Mouse (Mus musculus) v-Abl transformed pro-B cells (cell line): Measurements from ENCODE around the gene Stkld1.

Source experiments
- in situ Hi-C, 2 experiments: fragments of 400-800 bp; cut with MboI; formaldehyde crosslinking; loops; one replicate each; pipeline ENCODE4 v1.15.1; 2025; ENCODE audit not compliant: unreplicated experiment in 2 of 2

Stkld1 gene

DNA sequence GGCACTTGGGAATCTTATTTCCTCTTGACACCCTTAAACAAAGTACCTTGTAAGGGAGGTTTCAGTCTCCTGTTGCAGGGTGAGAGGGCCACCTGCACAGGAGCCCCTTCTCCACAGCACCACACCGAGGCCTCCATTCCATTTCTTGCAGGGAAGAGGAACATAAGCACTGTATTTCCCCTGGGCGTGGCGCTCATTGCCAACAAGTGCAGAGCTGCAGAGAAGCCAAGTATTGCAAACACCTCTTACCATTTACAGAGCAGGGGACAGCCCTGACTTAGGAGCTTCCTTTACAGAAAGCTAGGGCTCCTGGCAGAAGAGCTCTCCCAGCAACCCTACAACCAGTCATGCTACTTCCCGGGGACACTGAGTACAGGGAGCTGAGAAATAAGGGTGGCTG lies 18.3 kb downstream of the Stkld1 start:
- in situ Hi-C loops, result no loop called here

DNA sequence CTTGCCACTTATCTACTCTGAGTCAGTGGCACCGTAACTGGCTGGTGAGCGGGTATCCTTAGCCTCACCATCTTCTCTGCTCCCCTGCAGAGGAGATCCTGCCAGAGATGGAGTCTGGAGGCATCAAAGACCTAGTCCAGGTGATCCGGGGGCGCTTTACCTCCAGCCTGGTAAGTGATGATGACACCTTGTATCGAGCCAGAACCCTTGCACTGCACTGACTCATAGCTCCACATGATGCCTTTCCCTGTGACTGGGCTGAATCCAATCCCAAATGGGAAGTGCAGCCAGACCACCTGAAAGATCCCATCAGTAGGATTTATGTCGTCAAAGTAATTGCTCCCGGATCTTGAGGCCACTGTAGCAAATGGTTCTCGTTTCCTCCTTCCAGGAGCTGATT lies 19.0 kb downstream of the Stkld1 start:
- in situ Hi-C loops, result no loop called here

DNA sequence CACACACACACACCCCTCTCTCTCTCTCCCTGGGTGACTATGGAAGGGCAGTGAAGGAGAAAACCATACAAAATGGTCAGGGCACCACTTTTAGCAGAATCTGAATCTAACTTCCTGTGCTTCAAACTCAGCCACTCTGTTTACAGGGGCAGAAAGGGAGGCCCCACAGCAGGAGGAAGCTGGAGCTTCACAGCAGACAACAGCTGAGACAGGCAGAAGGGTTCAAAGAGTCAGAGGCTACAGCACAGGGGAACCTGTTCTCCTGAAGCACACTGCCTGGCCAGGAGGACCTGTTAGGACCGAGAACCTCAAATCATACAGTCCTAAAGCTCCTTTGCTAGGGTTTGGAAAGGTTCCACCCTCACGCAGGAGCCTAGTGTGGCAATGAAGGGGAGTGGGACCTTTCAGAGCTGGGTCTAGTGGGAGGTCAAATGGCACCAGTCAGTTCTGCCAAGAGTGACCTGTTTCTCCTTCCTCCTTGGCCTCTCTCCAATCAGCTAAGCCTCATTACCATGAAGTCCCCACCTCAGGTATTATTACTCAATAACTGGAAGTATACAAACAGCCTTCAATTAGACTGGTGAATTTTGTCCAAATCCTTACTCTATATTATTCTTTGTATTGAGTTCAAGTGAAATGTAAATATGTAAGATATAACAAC lies 21.0 kb downstream of the Stkld1 start:
- in situ Hi-C loops, result no loop called here

DNA sequence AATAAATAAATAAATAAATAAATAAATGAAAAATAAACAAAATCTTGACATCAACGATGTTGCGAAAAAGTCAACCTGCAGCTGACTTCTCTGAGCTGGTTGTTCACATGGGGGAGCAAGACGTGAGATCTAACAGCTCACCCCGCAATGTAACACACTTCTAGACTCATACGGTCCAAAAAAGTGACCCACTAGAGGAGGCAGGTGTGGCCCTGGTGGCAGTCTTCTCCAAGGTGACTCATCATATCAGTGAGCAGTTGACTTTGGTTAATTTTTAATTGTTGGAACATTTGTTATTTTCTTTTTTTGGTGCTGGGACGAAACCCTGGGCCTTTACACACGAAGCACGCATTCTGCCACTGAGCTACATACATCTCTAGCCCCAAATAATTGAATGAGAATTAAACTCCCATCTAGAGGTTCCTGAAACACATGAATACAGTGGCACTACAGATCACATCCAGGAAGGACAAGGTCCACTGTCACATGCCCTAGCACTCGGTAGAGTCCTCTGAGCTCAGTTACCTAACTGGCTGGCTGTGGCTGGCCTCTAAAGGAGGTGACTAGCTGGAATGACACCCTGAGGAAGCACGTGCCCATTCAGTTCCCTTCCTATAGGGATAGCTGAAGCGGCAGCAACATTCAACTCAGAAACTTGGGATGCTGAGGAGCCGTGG lies 23.1 kb downstream of the Stkld1 start:
- in situ Hi-C loops, result no loop called here

DNA sequence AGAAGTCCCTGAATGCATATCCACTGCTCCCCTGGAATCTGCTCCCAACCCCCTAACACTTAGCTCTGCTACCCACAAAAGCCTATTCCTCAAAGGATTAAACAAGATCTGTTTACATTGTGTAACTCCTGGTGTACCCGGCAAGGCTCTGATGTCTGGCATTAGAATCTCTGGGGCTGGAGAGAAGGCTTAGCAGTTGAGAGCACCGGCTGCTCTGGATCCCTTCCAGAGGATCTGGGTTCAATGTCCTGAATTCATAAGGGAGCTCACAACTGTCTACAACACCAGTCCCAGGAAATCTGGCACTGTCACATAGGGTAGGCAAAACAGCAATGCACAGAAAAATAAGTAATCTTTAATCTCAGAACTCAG lies 23.6 kb downstream of the Stkld1 start:
- in situ Hi-C loops, result no loop called here

DNA sequence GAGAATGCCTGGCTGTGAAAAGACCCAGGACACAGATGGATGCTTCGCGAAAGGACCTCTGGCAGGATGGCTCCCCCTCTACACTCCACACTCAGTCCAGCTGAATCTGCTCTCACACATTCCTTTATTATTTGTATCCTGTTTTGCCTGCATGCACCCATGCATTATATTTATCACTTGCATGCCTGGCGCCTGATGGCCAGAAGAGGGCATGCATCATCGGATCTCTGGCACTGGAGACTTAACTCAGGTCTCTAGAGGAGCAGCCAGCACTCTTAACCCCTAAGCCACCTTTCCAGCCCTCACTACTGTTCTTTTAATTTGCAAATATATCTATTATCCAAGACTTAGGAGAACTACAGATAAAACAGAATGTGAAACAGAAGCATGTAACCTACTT lies 26.9 kb downstream of the Stkld1 start:
- in situ Hi-C loops, result no loop called here

DNA sequence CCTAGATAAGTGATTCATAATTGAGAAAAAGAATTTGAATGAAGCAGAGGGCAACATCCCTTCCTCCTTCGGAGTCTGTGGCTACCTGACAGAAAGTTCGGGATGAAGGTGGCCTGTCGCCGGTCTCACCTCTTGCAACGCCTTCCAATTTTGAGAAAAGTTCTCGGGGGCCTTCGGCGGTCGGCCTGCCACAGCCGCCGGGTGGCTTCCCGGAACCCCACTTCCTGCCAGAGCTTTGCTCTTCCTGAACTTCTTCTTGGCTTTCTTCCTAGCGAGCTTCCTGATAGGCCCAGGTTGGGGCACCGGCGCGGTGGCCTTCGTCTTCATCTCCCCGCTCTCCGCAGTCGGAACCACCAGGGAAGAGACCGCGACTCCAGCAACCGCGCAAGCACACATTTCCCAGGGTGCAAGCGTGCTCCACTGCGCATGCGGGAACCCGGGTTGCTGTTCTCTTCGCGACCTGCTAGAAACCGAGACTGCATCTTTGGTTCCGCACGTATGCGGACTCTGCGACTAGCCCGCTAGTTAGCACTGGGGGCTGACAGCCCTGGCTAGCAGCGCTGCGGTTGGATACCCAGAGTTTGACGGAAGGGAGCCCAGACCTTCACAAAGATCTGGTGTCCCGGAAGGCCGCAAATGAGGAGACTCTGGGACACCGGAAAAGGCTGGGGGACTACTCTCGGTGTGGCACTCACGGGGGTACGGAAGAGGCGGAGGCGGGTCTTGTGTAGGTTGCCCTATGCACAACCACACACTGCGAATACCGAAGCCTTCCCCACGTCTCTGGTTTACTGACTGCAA lies 30.3 kb downstream of the Stkld1 start, which contains the start of gene Rexo4:
Gene Rexo4, minus strand, starts transcription at position 464 of the 801 bp plus-strand sequence.
- in situ Hi-C loops, result no loop called here

DNA sequence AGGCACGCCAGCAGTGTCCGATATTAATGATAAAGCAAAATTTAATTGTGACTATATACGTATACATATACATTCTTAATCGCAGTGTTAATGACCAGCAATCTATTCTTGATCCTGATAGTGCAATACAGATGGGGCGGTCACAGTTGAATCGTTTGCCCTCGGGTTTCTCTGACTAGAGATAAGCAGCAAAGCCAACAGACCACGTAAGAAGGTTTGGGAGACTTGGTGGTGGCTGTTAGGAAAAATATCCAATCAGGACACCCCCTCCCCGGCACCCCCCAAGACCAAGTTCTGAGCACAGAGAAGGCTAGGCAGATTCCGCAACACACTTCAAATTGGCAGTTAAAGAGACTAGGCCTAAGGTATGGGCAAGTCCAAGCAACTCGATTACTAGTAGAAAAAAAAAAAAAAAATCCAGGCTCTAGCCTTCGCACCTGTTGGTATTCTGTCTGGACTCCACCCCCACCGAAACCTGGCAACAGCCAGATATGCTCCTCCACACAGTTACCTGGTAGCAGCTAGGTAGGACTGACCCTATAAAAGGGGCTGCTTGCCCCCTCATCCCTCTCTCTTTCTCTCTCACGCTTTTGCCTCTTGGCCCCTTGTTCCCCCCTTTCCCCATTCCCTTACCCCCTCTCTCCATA lies 31.0 kb downstream of the Stkld1 start:
- in situ Hi-C loops, result no loop called here

DNA sequence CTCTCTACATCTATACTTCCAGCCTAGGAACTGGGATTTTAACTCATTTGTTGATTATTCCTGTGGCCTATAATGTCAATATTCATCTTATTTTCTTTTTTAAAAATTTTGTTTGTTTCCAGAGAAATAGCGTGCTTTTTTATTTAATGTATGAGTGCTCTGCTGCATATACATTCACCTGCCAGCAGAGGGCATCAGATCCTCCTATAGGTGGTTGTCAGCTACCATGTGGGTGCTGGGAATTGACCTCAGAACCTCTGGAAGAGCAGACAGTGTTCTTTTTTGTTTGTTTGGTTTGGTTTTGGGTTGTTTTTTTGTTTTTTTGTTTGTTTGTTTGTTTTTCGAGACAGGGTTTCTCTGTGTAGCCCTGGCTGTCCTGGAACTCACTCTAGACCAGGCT lies 33.4 kb downstream of the Stkld1 start:
- in situ Hi-C loops, result no loop called here

DNA sequence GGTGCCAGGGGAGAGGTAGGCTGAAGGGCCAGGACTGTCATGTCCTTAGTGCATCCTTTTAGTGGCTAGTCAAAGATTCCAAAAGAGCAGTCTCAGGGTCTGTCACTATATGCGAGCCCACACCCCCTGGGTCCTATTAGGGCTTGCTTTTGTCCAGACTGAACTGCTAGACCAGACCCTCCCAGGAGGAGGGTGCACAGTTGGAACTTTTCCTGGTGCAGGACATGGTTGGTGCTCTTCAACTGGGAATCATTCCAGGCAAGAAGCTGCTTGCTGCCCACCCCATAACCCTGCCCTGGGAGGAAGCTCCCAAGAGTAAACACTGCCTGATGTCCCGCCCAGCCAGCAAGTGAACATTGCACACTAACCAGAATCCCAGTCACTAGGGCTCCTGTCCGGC lies 39.3 kb downstream of the Stkld1 start, which contains the start of gene Adamts13:
Gene Adamts13, plus strand, starts transcription at position 301 of the 400 bp plus-strand sequence.
- in situ Hi-C loops, result loop anchor here in 1 of 2 experiments (5.0 kb wide), 1 partner anchor 34 kb away; the partner anchor contains the start of gene Cacfd1

DNA sequence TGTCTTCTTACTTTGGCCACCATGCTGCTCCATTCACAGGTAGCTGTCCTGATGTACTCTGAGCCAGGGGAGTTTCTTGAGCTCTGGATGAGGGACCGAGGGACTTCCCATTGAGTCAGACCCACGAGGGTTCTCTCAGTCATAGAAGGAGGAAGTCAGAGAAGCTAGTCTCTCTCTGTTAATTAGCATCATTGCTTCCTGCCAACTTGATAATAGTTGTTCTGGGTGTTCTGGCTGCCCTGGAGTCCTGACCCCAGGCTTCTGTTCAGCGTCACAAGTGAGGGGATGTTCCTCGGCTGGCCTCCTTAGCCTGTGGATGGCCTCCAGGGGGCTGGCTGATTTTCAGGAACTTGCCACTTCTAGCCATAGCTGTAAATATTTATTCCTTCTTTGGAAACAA lies 40.1 kb downstream of the Stkld1 start:
- in situ Hi-C loops, result loop anchor here in 1 of 2 experiments (5.0 kb wide), 1 partner anchor 33 kb away; the partner anchor contains the start of gene Cacfd1

DNA sequence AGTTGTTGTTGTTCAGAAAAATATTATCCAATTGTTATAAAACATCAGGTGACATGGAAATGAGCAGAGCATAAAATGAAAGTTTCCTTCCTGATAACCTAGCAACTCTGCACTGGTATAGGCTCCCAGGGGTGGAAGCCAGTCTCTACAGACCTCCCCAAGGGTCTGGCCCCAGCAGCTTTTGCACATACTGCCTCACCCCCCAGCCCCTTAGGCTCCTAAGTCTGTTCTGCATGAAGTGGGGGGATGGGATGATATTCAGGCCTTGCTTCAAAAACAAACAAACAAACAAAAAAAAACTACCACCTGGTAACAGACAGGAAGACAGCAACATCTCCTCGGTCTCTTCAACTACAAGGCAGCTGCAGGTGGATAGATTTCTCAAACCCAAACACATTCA lies 46.5 kb downstream of the Stkld1 start:
- in situ Hi-C loops, result no loop called here

DNA sequence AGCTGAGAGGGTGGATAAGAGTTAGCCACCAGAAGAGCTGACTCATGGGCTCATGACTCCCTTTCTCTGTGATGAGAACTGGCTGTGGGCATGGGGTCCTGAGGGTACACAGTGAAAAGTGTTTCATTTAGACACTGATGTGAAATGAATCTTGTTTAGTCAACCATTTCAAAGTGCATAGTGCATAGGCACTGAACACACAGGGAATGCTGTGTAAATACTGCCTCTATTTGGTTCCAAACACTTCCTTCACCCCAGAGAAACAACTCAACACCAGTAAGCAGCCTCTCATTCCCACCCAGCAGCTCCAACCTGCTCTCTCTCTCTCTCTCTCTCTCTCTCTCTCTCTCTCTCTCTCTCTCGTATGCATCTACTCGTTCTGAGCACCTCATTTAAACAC lies 50.3 kb downstream of the Stkld1 start:
- in situ Hi-C loops, result no loop called here

DNA sequence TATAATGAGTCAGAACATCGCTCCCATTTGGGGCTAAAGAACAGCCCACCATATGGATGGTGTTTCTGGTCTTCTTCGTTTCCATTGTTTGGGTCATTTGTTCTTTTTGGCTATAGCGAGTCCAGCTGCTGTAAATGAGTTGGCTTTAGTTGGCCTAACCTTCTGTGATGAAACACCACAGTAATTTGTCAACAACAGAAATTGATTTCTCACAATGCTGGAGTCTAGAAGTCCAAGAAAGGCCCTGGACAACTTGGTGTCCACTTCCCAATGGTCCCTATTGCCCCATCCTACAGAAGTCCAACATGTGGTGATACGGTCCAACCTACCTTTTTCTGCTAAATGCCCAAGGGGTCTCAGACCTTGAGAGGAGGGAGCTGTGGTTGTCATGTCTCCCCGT lies 50.8 kb downstream of the Stkld1 start:
- in situ Hi-C loops, result no loop called here

DNA sequence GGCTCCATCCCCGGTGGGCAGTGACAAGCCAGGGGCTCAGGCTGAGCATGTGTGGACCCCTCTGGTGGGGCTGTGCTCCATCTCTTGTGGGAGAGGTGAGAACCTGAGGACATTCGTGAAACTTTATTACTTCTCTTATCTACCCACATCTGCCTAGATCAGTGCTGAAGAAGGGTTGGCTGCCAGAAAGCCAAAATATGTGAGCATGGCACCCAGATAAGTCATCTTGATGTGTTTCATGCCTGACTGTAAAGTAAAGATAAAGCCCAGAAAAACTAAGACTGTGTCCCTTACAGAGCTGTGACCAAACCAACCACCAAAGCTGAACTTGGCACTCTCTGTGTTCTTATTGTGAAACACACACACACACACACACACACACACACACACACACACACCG lies 60.1 kb downstream of the Stkld1 start:
- in situ Hi-C loops, result no loop called here

DNA sequence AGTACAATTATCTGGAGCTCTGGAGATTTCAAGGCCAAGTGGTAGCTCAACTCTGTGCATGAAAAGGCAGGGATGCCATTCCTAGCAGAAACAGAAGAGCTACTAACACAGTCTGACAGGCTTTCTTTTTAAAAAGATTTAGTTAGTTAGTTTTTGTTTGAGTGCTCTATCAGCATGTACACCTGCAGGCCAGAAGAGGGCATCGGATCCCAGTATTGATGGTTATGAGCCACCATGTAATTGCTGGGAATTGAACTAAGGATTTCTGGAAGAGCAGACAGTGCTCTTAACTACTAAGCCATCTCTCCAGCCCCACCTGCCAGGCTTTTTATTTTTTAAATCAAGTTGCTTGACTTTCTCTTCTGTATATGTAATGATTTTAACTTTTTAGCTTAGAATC lies 63.7 kb downstream of the Stkld1 start:
- in situ Hi-C loops, result no loop called here

DNA sequence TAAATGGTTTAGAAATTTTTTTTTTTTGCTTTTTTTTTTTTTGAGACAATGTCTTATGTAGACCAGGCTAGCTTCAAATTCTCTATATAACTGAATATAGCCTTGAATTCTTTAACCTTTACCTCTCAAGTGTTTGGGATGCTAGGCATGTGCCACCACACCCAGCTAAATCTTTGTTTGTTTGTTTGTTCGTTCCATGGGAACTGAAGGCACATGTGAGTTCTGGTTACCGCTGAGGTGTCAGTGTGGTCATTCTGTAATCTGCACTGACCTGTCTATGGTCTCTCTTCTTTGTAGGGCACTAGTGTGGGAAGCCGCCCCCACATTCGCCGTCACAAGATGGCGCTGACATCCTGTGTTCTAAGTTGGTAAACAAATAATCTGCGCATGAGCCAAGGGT lies 64.1 kb downstream of the Stkld1 start:
- in situ Hi-C loops, result no loop called here
